Mouse (Mus musculus) lung, postnatal 0 days (tissue): Measurements from ENCODE around the gene Cbr2.

ENCODE experiments used
- CTCF ChIP-seq: IDR thresholded peaks from 2 replicates; pipeline ENCODE4 v1.5.1; 2016; ENCODE audit warnings: antibody characterized with exemption, mild to moderate bottlenecking
- EP300 ChIP-seq: IDR thresholded peaks from 2 replicates; pipeline ENCODE4 v1.6.1; 2016; ENCODE audit warnings: antibody characterized with exemption, mild to moderate bottlenecking, control low read depth

- TF ChIP-seq CTCF (no peak), EP300 (no peak)
Measured at GRCm38 (mm10) chr11:120731395-120731794, 519 bp downstream of the Cbr2 start.
